Mouse (Mus musculus) intestine, embryonic 14.5 days (tissue): ENCODE measurements around the gene Cdk2ap2. TPM values are rescaled to one million over a fixed set of nuclear protein-coding genes. Genes with fewer than 3 reads are reported as not detected.
"Not testable (repeated sequence)": the region's sequence is repeated elsewhere in the genome, so short reads cannot be mapped to it uniquely, and the experiment has no call there.

ENCODE experiments used
- ATAC-seq: fragments of 200-750 bp; cut with Nextera tagmentation; replicated peaks from 2 replicates; pipeline ENCODE4 v1.8.0; 2017; ENCODE audit warnings: low read depth, moderate number of reproducible peaks, moderate TSS enrichment, moderate library complexity; ENCODE audit not compliant: low FRiP score, low TSS enrichment
- DNase-seq: peaks from one replicate; pipeline ENCODE4 v3.0.0-alpha.2; 2018; ENCODE audit warnings: low spot score
- H3K27ac ChIP-seq: fragments of 300-500 bp; sonication (generic); 2 replicates; pipeline ENCODE4 v1.5.1; 2014; ENCODE audit warnings: low read depth, mild to moderate bottlenecking, control low read depth
- H3K27me3 ChIP-seq: fragments of 300-500 bp; sonication (generic); replicated peaks from 2 replicates; pipeline ENCODE4 v1.6.1; 2014; ENCODE audit warnings: low read length, control low read depth; ENCODE audit not compliant: control insufficient read depth, insufficient read depth
- H3K36me3 ChIP-seq: fragments of 300-500 bp; sonication (generic); 2 replicates; pipeline ENCODE4 v1.6.1; 2014; ENCODE audit warnings: low read length, control low read depth; ENCODE audit not compliant: control insufficient read depth, insufficient read depth
- H3K4me1 ChIP-seq: fragments of 300-500 bp; sonication (generic); replicated peaks from 2 replicates; pipeline ENCODE4 v1.6.1; 2014; ENCODE audit warnings: low read length, control low read depth, mixed read lengths; ENCODE audit not compliant: control insufficient read depth, insufficient read depth
- H3K4me2 ChIP-seq: fragments of 300-500 bp; sonication (generic); 2 replicates; pipeline ENCODE4 v1.6.1; 2014; ENCODE audit warnings: low read length
- H3K4me3 ChIP-seq: fragments of 300-500 bp; sonication (generic); 2 replicates; pipeline ENCODE4 v1.5.1; 2014; ENCODE audit warnings: low read depth, low read length, control low read depth, mixed read lengths
- H3K9ac ChIP-seq: fragments of 300-500 bp; sonication (generic); 2 replicates; pipeline ENCODE4 v1.6.1; 2014; ENCODE audit warnings: mild to moderate bottlenecking, low read length
- H3K9me3 ChIP-seq: fragments of 300-500 bp; sonication (generic); 2 replicates; pipeline ENCODE4 v1.6.1; 2016; ENCODE audit warnings: low read length, control low read depth; ENCODE audit not compliant: control insufficient read depth
- WGBS: fragments of 180-500 bp; shearing (Covaris S2); extraction: QIAGEN DNeasy Blood & Tissue Kit; methylation state at CpG from one replicate; pipeline ENCODE4 v1.1.7; 2014; 5-methylcytosine and 5-hydroxymethylcytosine counted together
- polyA plus RNA-seq: library from polyadenylated mRNA; unstranded; fragments of >200 nt; fragmentation: Nextera tagmentation; extraction: Ambion mirVana; gene quantifications from 2 replicates; pipeline ENCODE4 v1.2.1, GENCODE M21; 2014

Gene Cdk2ap2
- polyA plus RNA-seq, 1 experiment from 2014 or later: 103 TPM

GRCm38 (mm10) chr19:4135963-4136345 is 39.0 kb downstream of the Cdk2ap2 start:
- H3K27me3 ChIP-seq, H3K9me3 ChIP-seq, H3K27ac ChIP-seq, DNase-seq, H3K4me1 ChIP-seq, H3K9ac ChIP-seq, H3K4me3 ChIP-seq, H3K4me2 ChIP-seq: not testable (repeated sequence)
- 27% methylated on average over 8 of the region's 8 CpGs for WGBS
- peaks cover 25% of the 10 kb centered on the region for H3K36me3 ChIP-seq
- peak; percentile 43; the same call in 1 of the 2 replicates for ATAC-seq

- H3K9ac ChIP-seq: no peak overlapping the region
- 78% methylated on average over 5 of the region's 5 CpGs for WGBS
- no peaks in the 10 kb centered on the region for H3K9me3 ChIP-seq
- no peak overlapping the region for H3K4me3 ChIP-seq
- no peaks in the 10 kb centered on the region for H3K4me1 ChIP-seq
- ATAC-seq (no peak), DNase-seq (no peak)
- H3K36me3 ChIP-seq: peaks cover 19% of the 10 kb centered on the region
- no peaks in the 10 kb centered on the region for H3K27me3 ChIP-seq
- H3K27ac ChIP-seq: no peak overlapping the region
- no peak overlapping the region for H3K4me2 ChIP-seq
Observed at GRCm38 (mm10) chr19:4136463-4136862, 39.5 kb downstream of the Cdk2ap2 start.

GRCm38 (mm10) chr19:4137913-4138312 is 40.9 kb downstream of the Cdk2ap2 start:
- DNase-seq (no peak), ATAC-seq (no peak)
- Histone ChIP-seq H3K27ac (no peak overlapping the region), H3K4me3 (no peak overlapping the region), H3K4me2 (no peak overlapping the region), H3K9me3 (no peaks in the 10 kb centered on the region), H3K27me3 (no peaks in the 10 kb centered on the region), H3K9ac (no peak overlapping the region), H3K36me3 (0 out of 2 replicates have a peak, but pooled peaks cover 5% of the 10 kb centered on the region), H3K4me1 (no peaks in the 10 kb centered on the region)
- 73% methylated on average over 5 of the region's 5 CpGs for WGBS

GRCm38 (mm10) chr19:4139446-4139845 is 42.5 kb downstream of the Cdk2ap2 start, which contains the start of gene Gpr152:
TSS of gene Gpr152 (plus strand) at chr19:4139787.
- Histone ChIP-seq H3K4me2 (no peak within 1 kb of the TSS), H3K9me3 (no peaks in the 10 kb centered on the region), H3K36me3 (no peaks in the 10 kb centered on the region), H3K4me3 (no peak within 1 kb of the TSS), H3K27me3 (no peaks in the 10 kb centered on the region), H3K4me1 (no peaks in the 10 kb centered on the region), H3K27ac (no peak within 1 kb of the TSS), H3K9ac (no peak within 1 kb of the TSS)
- WGBS: 71% methylated on average over 2 of the region's 2 CpGs
- no peak for DNase-seq
- ATAC-seq: no peak

- Histone ChIP-seq H3K4me2 (no peak overlapping the region), H3K9me3 (no peaks in the 10 kb centered on the region), H3K27me3 (no peaks in the 10 kb centered on the region), H3K4me1 (no peaks in the 10 kb centered on the region), H3K36me3 (no peaks in the 10 kb centered on the region), H3K9ac (no peak overlapping the region), H3K27ac (no peak overlapping the region), H3K4me3 (no peak overlapping the region)
- DNase-seq (no peak), ATAC-seq (no peak)
- 72% methylated on average over 6 of the region's 6 CpGs for WGBS
Observed at GRCm38 (mm10) chr19:4140147-4140546, 43.2 kb downstream of the Cdk2ap2 start.

GRCm38 (mm10) chr19:4142416-4143173 is 45.6 kb downstream of the Cdk2ap2 start:
- Histone ChIP-seq H3K4me2 (no peak overlapping the region), H3K9ac (no peak overlapping the region), H3K27me3 (no peaks in the 10 kb centered on the region), H3K27ac (no peak overlapping the region), H3K4me3 (no peak overlapping the region), H3K9me3 (no peaks in the 10 kb centered on the region), H3K36me3 (no peaks in the 10 kb centered on the region), H3K4me1 (no peaks in the 10 kb centered on the region)
- DNase-seq (no peak), ATAC-seq (no peak)
- WGBS: 90% methylated on average over 18 of the region's 18 CpGs

GRCm38 (mm10) chr19:4143759-4144268 is 46.8 kb downstream of the Cdk2ap2 start, which contains the start of gene Cabp4:
TSS of gene Cabp4 (minus strand) at chr19:4144033.
- Histone ChIP-seq H3K9me3 (no peaks in the 10 kb centered on the region), H3K4me3 (no peak within 1 kb of the TSS), H3K27me3 (no peaks in the 10 kb centered on the region), H3K9ac (no peak within 1 kb of the TSS), H3K4me1 (peaks cover 6% of the 10 kb centered on the region; the same call in 1 of the 2 replicates), H3K4me2 (no peak within 1 kb of the TSS), H3K27ac (no peak within 1 kb of the TSS), H3K36me3 (no peaks in the 10 kb centered on the region)
- ATAC-seq: no peak
- DNase-seq: no peak
- 75% methylated on average over 7 of the region's 7 CpGs for WGBS

- 78% methylated on average over 16 of the region's 16 CpGs for WGBS
- ATAC-seq (no peak), DNase-seq (no peak)
Observed at GRCm38 (mm10) chr19:4144550-4145498, 47.8 kb downstream of the Cdk2ap2 start.

More at GRCm38 (mm10) chr19:4144550-4145498, 47.8 kb downstream of the Cdk2ap2 start:
- H3K27me3 ChIP-seq: no peaks in the 10 kb centered on the region
- H3K27ac ChIP-seq: no peak overlapping the region
- no peak overlapping the region for H3K4me2 ChIP-seq
- no peak overlapping the region for H3K4me3 ChIP-seq
- no peaks in the 10 kb centered on the region for H3K9me3 ChIP-seq
- H3K4me1 ChIP-seq: peaks cover 16% of the 10 kb centered on the region
- no peak overlapping the region for H3K9ac ChIP-seq
- H3K36me3 ChIP-seq: no peaks in the 10 kb centered on the region; the same call in 1 of the 2 replicates
